Mouse (Mus musculus) ES-E14 (cell line): ENCODE results near the gene Kcnk18.

Source experiments
- HCFC1 ChIP-seq: IDR thresholded peaks from 2 replicates; pipeline ENCODE4 v1.6.1; 2012; ENCODE audit warnings: low read length, inconsistent platforms, borderline replicate concordance; ENCODE audit not compliant: insufficient read depth
- ZNF384 ChIP-seq: IDR thresholded peaks from 2 replicates; pipeline ENCODE4 v1.6.1; 2012; ENCODE audit warnings: low read depth, low read length, inconsistent platforms

GRCm38 (mm10) chr19:59267417-59267963 is 48.5 kb downstream of the Kcnk18 start:
- TF ChIP-seq HCFC1 = no peak
- TF ChIP-seq ZNF384 = no peak
